ENCODE assay signal across 8 mouse cellular contexts in genomic region chr1:68873635-68874020, GRCm38 (mm10).
"Had no signal": no experiment of that assay in that cellular context is flagged by ENCODE, and none has a peak within 500 bp of the region (broad histone marks: within the 10 kb centered on the region; RNA-seq: fewer than 3 reads in every experiment).

No protein-coding gene starts in this region.

- H3K9me3 ChIP-seq: kidney, embryonic 15.5 days; limb, embryonic 13.5 days had no signal

- H3K4me2 ChIP-seq: kidney, embryonic 15.5 days; limb, embryonic 13.5 days had no signal

- DNase-seq: left cerebral cortex, postnatal 4 days; lung, adult 18-20 months; lung, postnatal 36 days; thymus, postnatal 14 days had no signal

- H3K36me3 ChIP-seq: kidney, embryonic 15.5 days; limb, embryonic 13.5 days had no signal

- H3K27me3 ChIP-seq: kidney, embryonic 15.5 days; limb, embryonic 13.5 days had no signal

- H3K27ac ChIP-seq: kidney, embryonic 15.5 days; limb, embryonic 13.5 days; liver, embryonic 14.5 days; stomach, postnatal 0 days had no signal

- H3K9ac ChIP-seq: kidney, embryonic 15.5 days; limb, embryonic 13.5 days; liver, embryonic 14.5 days had no signal

- H3K4me3 ChIP-seq: kidney, embryonic 15.5 days; limb, embryonic 13.5 days had no signal

- H3K4me1 ChIP-seq: kidney, embryonic 15.5 days; limb, embryonic 13.5 days had no signal
